Mouse (Mus musculus) limb, embryonic 11.5 days (tissue): Measurements from ENCODE around the gene Olfr970. TPM values are rescaled to one million over a fixed set of nuclear protein-coding genes. Genes with fewer than 3 reads are reported as not detected.
"Not testable (repeated sequence)": the region's sequence is repeated elsewhere in the genome, so short reads cannot be mapped to it uniquely, and the experiment has no call there.

Source experiments
- ATAC-seq: fragments of 200-750 bp; cut with Nextera tagmentation; 2 replicates; pipeline ENCODE4 v1.8.0; 2017; ENCODE audit warnings: low read depth; ENCODE audit not compliant: insufficient number of reproducible peaks, low FRiP score, low TSS enrichment
- DNase-seq: peaks from one replicate; pipeline ENCODE4 v3.0.0-alpha.2; 2015; ENCODE audit warnings: low spot score
- H3K27ac ChIP-seq: fragments of 300-500 bp; sonication (generic); replicated peaks from 2 replicates; pipeline ENCODE4 v1.5.1; 2014; ENCODE audit warnings: low read depth, mild to moderate bottlenecking, low read length
- H3K27me3 ChIP-seq: fragments of 300-500 bp; sonication (generic); 2 replicates; pipeline ENCODE4 v1.6.1; 2014; ENCODE audit warnings: mild to moderate bottlenecking, low read length, mixed read lengths; ENCODE audit not compliant: control insufficient read depth, insufficient read depth
- H3K36me3 ChIP-seq: fragments of 300-500 bp; sonication (generic); 2 replicates; pipeline ENCODE4 v1.6.1; 2014; ENCODE audit warnings: mild to moderate bottlenecking, low read length, moderate library complexity, mixed read lengths; ENCODE audit not compliant: control insufficient read depth, insufficient read depth
- H3K4me1 ChIP-seq: fragments of 300-500 bp; sonication (generic); 2 replicates; pipeline ENCODE4 v1.6.1; 2014; ENCODE audit warnings: low read length, mixed read lengths; ENCODE audit not compliant: control insufficient read depth, insufficient read depth
- H3K4me2 ChIP-seq: fragments of 300-500 bp; sonication (generic); 2 replicates; pipeline ENCODE4 v1.6.1; 2014; ENCODE audit warnings: low read depth, mild to moderate bottlenecking, moderate library complexity; ENCODE audit not compliant: severe bottlenecking
- H3K4me3 ChIP-seq: fragments of 300-500 bp; sonication (generic); 2 replicates; pipeline ENCODE4 v1.5.1; 2014; ENCODE audit warnings: low read depth, low read length
- H3K9ac ChIP-seq: fragments of 300-500 bp; sonication (generic); 2 replicates; pipeline ENCODE4 v1.6.1; 2014; ENCODE audit warnings: mild to moderate bottlenecking, low read length
- H3K9me3 ChIP-seq: fragments of 300-500 bp; sonication (generic); 2 replicates; pipeline ENCODE4 v1.6.1; 2016; ENCODE audit warnings: low read length; ENCODE audit not compliant: control insufficient read depth
- WGBS: fragments of 180-500 bp; shearing (Covaris S2); extraction: QIAGEN DNeasy Blood & Tissue Kit; methylation state at CpG from one replicate; pipeline ENCODE4 v1.1.7; 2014; 5-methylcytosine and 5-hydroxymethylcytosine counted together
- polyA plus RNA-seq: library from polyadenylated mRNA; unstranded; fragments of >200 nt; fragmentation: Nextera tagmentation; extraction: Ambion mirVana; gene quantifications from 2 replicates; pipeline ENCODE4 v1.2.1, GENCODE M21; 2014

Gene Olfr970
- polyA plus RNA-seq = not detected in 2 replicates

DNA sequence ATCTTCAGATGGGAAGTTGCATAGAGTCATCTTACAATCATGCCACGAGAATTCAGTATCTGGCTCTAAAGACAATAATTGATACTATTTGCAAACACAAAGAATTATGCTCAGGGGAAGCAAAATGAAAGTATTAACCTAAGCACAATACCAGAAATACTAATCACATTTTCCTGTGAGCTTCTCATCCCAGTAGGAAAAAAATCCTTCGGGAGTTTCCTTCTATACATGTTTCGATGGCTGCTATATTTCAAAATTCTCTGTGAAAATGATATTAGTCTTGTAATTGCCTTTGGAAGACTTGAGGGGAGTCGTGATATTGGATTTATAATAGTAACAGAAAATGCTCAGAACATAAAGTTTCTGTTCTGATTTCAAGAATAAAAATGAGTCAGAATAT, at the start of gene Olfr970:
Olfr970 (plus strand) TSS at position 301 of the 400 bp plus-strand sequence.
- no peaks in the 10 kb centered on the region for H3K4me1 ChIP-seq

DNA sequence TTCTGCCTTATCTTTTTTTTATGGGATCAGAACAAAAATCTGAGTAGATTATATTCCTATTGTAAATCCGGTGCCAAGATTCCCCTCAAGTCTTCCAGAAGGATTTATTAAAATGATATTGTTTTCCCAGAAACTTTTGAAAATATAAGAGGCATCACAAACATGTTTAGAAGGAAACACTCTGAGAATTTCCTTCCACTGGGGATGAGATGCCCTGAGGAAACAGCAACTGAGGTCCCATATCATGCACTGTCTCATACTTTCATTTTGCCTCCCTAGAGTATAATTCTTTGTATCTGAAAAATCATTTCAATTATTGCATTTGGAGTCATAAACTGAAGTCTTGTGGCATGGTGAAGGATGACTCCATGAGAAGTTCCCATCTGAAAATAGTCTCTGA, 25.5 kb upstream of the Olfr970 start, which contains the start of gene Olfr968:
Olfr968 (minus strand) TSS at position 101 of the 400 bp plus-strand sequence.
- no peak for ATAC-seq
- Histone ChIP-seq H3K4me3 (no peak within 1 kb of the TSS), H3K27ac (no peak within 1 kb of the TSS), H3K9me3 (no peaks in the 10 kb centered on the region), H3K36me3 (no peaks in the 10 kb centered on the region), H3K9ac (no peak within 1 kb of the TSS), H3K4me1 (no peaks in the 10 kb centered on the region), H3K4me2 (no peak within 1 kb of the TSS), H3K27me3 (no peaks in the 10 kb centered on the region)
- no peak for DNase-seq
- WGBS = 78% methylated on average over 1 of the region's 1 CpGs

More for the DNA sequence above, at the start of gene Olfr970:
- Histone ChIP-seq H3K36me3 (no peaks in the 10 kb centered on the region), H3K9ac (no peak within 1 kb of the TSS), H3K4me3 (no peak within 1 kb of the TSS), H3K4me2 (no peak within 1 kb of the TSS), H3K9me3 (no peaks in the 10 kb centered on the region), H3K27me3 (no peaks in the 10 kb centered on the region), H3K27ac (no peak within 1 kb of the TSS)
- no peak for ATAC-seq
- DNase-seq = no peak
- WGBS = 81% methylated on average over 4 of the region's 4 CpGs

DNA sequence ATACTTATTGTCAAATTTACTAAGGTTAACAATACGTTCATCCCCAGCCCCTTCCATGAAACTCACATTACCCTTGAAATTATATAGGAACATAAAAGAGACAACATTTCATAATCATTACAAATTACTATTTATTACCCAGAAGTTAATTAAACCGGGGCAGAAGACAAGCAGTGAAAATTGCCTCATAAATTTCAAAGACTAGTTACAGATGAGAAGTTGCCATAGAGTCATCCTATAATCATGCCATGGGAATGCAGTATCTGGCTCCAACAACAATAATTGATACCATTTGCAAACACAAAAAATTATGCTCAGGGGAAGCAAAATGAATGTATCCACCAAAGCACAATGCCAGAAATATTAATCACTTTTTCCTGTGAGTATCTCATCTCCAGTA, 18.1 kb upstream of the Olfr970 start, which contains the start of gene Olfr969:
Olfr969 (plus strand) TSS at position 388 of the 400 bp plus-strand sequence.
- Histone ChIP-seq H3K9ac (no peak within 1 kb of the TSS), H3K27ac (no peak within 1 kb of the TSS), H3K4me1 (no peaks in the 10 kb centered on the region), H3K9me3 (no peaks in the 10 kb centered on the region), H3K36me3 (no peaks in the 10 kb centered on the region), H3K27me3 (no peaks in the 10 kb centered on the region), H3K4me2 (no peak within 1 kb of the TSS), H3K4me3 (no peak within 1 kb of the TSS)
- WGBS = 55% methylated on average over 2 of the region's 2 CpGs
- no peak for DNase-seq
- no peak for ATAC-seq

DNA sequence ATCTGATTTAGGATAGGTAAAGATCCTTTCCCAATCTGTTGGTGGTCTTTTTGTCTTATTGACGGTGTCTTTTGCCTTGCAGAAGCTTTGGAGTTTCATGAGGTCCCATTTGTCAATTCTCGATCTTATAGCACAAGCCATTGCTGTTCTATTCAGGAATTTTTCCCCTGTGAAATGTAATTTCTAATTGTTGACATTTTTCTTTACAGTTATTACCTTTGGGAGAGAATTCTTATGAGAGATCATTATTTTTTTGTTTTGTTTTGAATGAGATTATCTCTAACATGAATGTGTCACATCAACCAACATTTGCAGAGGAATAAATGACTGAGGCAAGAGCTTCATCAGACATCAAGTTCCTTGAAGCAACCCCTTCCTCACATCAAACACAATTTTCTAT, 27.9 kb downstream of the Olfr970 start, which contains the start of gene Olfr971:
Olfr971 (plus strand) TSS at position 301 of the 400 bp plus-strand sequence.
- ATAC-seq, H3K9me3 ChIP-seq, H3K27me3 ChIP-seq, H3K4me1 ChIP-seq, DNase-seq, H3K36me3 ChIP-seq, H3K27ac ChIP-seq, H3K4me3 ChIP-seq, H3K9ac ChIP-seq, H3K4me2 ChIP-seq: not testable (repeated sequence)
- WGBS = 86% methylated on average over 1 of the region's 2 CpGs

DNA sequence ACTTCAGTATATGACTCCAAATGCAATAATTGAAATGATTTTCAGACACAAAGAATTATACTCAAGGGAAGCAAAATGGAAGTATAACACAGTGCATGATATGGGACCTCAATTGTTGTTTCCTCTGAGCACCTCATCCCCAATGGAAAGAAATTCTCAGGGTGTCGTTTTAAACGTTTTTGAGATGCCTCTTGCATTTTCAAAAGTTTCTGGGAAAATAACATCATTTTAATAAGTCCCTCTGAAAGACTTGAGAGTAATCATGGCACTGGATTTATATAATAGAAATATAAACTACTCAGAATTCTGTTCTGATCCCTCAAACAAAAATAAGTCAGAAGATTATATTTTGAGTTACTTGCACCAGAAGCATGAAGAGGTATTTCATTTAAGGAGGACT, 57.5 kb downstream of the Olfr970 start, which contains the start of gene Olfr972:
Olfr972 (plus strand) TSS at position 301 of the 400 bp plus-strand sequence.
- Histone ChIP-seq H3K4me2 (no peak within 1 kb of the TSS), H3K9me3 (no peaks in the 10 kb centered on the region), H3K27me3 (no peaks in the 10 kb centered on the region), H3K4me3 (no peak within 1 kb of the TSS), H3K27ac (no peak within 1 kb of the TSS), H3K4me1 (no peaks in the 10 kb centered on the region), H3K9ac (no peak within 1 kb of the TSS), H3K36me3 (no peaks in the 10 kb centered on the region)
- ATAC-seq (no peak), DNase-seq (no peak)
- WGBS = 77% methylated on average over 2 of the region's 2 CpGs

Other genes with a start within 250 kb of the Olfr970 start
- not detected in 2 replicates for gene Olfr959, start 233.3 kb upstream of the Olfr970 start, polyA plus RNA-seq
- 9.4 and 12.9 TPM in 2 replicates for gene AW551984, start 204.5 kb upstream of the Olfr970 start, polyA plus RNA-seq
- gene Olfr148, start 198.2 kb upstream of the Olfr970 start, polyA plus RNA-seq = not detected in 2 replicates
- not detected in 2 replicates for gene Olfr960, start 187.5 kb upstream of the Olfr970 start, polyA plus RNA-seq
- not detected in 2 replicates for gene Olfr961, start 163.8 kb upstream of the Olfr970 start, polyA plus RNA-seq
- gene Olfr963, start 141.7 kb upstream of the Olfr970 start, polyA plus RNA-seq = not detected in 2 replicates
- gene Olfr149, start 101.7 kb upstream of the Olfr970 start, polyA plus RNA-seq = not detected in 2 replicates
- gene Olfr965, start 97.5 kb upstream of the Olfr970 start, polyA plus RNA-seq = not detected in 2 replicates
- gene Olfr150, start 77.9 kb upstream of the Olfr970 start, polyA plus RNA-seq = not detected in 2 replicates
- gene Olfr967, start 62.6 kb upstream of the Olfr970 start, polyA plus RNA-seq = not detected in 2 replicates
- not detected in 2 replicates for gene Olfr968, start 25.6 kb upstream of the Olfr970 start, polyA plus RNA-seq
- gene Olfr969, start 17.9 kb upstream of the Olfr970 start, polyA plus RNA-seq = not detected in 2 replicates
- gene Olfr971, start 28.0 kb downstream of the Olfr970 start, polyA plus RNA-seq = not detected in 2 replicates
- not detected in 2 replicates for gene Olfr972, start 57.6 kb downstream of the Olfr970 start, polyA plus RNA-seq
- not detected in 2 replicates for gene Olfr229, start 98.5 kb downstream of the Olfr970 start, polyA plus RNA-seq
- gene Olfr974, start 128.6 kb downstream of the Olfr970 start, polyA plus RNA-seq = not detected in 2 replicates
- gene Olfr975, start 143.2 kb downstream of the Olfr970 start, polyA plus RNA-seq = 0.09 TPM in 1 of 2 replicates, not detected in the other
- not detected in 2 replicates for gene Olfr976, start 152.3 kb downstream of the Olfr970 start, polyA plus RNA-seq
- not detected in 2 replicates for gene Olfr978, start 183.3 kb downstream of the Olfr970 start, polyA plus RNA-seq
- not detected in 2 replicates for gene Olfr979, start 194.6 kb downstream of the Olfr970 start, polyA plus RNA-seq
- not detected in 2 replicates for gene Olfr980, start 200.7 kb downstream of the Olfr970 start, polyA plus RNA-seq
- gene Olfr981, start 212.6 kb downstream of the Olfr970 start, polyA plus RNA-seq = not detected in 2 replicates